Mouse (Mus musculus) cerebellum, postnatal 14 days (tissue): ENCODE measurements at regions not wholly inside any gene's neighbourhood (a gene's known extent, or its start where the extent isn't known, plus 50 kb on each side); places are given as distances from the start of the nearest gene placed in this dataset.

Experiments used
- DNase-seq, 2 experiments: peaks; one replicate each; pipeline ENCODE4 v3.0.0; 2021; ENCODE audit warnings: mixed read lengths in 2 of 2

GRCm38 (mm10) chr6:14358280-14358679 is 396.8 kb downstream of the Ppp1r3a start:
- DNase-seq: peak; percentile 2 to 6
